Mouse (Mus musculus): ENCODE results near the gene Lmtk3.
A peak's percentile ranks its signal among the peaks of the same experiment; 100 is the strongest.

The Lmtk3 gene

DNA sequence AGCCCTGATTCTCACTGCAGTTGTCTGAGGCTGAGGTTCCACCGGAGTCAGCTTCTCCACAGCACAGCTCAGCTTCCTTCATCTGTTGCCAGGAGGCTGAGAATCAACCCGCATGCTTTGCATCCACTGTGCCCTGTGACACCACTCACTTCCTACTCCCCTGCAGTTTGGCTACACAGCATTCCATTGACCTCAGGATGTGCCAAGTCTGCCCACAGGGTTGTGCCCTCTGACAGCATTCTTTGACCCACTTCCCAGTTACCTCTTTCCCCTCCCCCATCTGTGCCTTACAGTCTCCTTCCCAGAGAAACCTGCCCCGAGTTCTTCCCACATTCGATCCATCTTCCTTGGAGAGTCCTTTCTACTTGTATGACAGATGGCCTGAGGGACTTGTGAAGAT lies 1.3 kb upstream of the Lmtk3 start:
- DNase-seq (ENCODE audit: extremely low read depth, insufficient read length, low spot score): peak; percentile 53

- no peak for DNase-seq (ENCODE audit: extremely low read depth, insufficient read length, low spot score)
Measured at GRCm38 (mm10) chr7:45784524-45785372, 1.2 kb downstream of the Lmtk3 start, which contains the start of gene Sult2b1. Gene Sult2b1, minus strand, starts transcription at chr7:45784669.

GRCm38 (mm10) chr7:45785388-45786135 lies 2.0 kb downstream of the Lmtk3 start:
- DNase-seq (ENCODE audit: extremely low read depth, insufficient read length, low spot score): no peak

GRCm38 (mm10) chr7:45786136-45786578 lies 2.6 kb downstream of the Lmtk3 start:
- DNase-seq (ENCODE audit: extremely low read depth, insufficient read length, low spot score): no peak

- no peak for DNase-seq (ENCODE audit: extremely low read depth, insufficient read length, low spot score)
Measured at GRCm38 (mm10) chr7:45786661-45787413, 3.3 kb downstream of the Lmtk3 start.

- no peak for DNase-seq (ENCODE audit: extremely low read depth, insufficient read length, low spot score)
Measured at GRCm38 (mm10) chr7:45787642-45788041, 4.1 kb downstream of the Lmtk3 start.

DNA sequence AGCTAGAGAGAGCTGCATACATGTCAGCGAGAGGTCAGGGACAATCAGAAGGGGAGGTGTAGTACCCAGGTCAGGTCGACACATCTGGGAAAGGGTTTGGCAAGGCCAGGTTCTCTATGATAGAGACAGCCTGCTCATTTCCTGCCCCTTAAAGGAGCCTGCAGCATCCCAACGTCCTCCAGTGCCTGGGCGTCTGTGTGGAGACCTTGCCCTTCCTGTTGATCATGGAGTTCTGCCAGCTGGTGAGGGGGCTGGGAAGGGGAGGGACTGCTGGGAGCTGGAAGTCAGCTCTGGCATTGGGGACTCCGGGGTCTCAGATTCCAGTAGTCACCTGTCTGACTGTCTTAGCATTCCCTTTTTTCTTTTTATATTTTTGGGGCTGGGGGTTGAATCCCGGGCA lies 7.2 kb downstream of the Lmtk3 start:
- no peak for DNase-seq (ENCODE audit: extremely low read depth, insufficient read length, low spot score)

DNA sequence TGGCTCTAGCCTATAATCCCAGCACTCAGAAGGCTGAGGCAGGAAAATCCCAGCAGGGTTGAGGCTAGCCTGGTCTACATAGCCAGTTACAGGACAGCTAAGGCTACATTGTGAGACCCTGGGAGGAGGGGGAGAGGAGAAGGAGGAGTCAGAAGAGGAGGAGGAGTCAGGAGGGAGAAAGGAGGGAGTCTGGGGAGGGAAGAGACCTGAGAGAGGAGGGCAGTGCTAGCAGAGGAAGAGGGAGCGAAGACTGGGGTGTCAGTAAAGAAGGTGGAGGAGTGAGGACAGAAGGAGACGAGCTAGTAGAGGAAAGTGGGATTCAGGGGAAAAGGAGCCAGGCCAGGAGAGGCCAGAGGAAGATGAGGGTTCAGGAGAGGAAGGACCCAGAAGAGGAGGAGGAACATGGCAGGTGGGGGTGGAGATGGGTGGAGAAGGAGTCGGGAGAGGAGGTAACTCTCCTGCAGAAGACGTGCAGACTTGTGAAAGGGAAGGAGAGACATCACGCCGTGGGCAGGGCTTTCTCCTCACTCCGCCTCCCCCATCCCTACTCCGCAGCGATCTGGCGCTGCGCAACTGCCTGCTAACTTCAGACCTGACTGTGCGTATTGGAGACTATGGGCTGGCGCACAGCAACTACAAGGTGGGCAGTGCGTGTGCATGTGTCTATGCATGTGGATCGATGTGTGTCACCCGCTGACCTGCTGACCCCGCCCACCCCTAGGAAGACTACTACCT lies 8.4 kb downstream of the Lmtk3 start:
- DNase-seq (ENCODE audit: extremely low read depth, insufficient read length, low spot score): no peak

DNA sequence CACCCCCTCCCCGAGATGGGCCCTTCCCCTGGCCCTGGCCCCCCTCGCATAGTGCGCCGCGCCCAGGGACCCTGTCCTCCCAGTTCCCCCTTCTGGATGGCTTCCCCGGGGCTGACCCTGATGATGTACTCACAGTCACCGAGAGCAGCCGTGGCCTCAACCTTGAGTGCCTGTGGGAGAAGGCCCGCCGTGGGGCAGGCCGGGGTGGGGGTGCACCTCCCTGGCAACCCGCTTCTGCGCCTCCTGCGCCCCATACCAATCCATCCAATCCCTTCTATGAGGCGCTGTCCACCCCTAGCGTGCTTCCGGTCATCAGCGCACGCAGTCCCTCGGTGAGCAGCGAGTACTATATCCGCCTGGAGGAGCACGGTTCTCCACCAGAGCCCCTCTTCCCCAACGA lies 9.7 kb downstream of the Lmtk3 start:
- no peak for DNase-seq (ENCODE audit: extremely low read depth, insufficient read length, low spot score)

DNA sequence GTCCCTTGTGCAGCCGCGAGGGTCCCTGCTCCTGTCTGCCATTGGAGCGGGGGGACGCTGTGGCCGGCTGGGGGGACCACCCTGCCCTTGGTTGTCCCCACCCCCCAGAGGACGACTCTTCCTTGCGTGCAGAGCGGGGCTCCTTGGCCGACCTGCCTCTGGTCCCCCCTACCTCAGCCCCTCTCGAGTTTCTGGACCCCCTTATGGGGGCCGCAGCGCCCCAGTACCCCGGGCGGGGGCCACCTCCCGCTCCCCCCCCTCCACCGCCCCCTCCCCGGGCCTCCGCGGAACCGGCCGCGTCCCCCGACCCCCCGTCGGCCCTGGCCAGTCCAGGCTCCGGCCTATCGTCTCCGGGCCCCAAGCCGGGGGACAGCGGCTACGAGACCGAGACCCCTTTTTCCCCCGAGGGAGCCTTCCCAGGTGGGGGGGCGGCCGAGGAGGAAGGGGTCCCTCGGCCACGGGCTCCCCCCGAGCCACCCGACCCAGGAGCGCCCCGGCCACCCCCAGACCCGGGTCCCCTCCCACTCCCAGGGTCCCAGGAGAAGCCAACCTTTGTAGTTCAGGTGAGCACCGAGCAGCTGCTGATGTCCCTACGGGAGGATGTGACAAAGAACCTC lies 10.5 kb downstream of the Lmtk3 start:
- no peak for DNase-seq (ENCODE audit: extremely low read depth, insufficient read length, low spot score)

GRCm38 (mm10) chr7:45794971-45795370 lies 11.4 kb downstream of the Lmtk3 start:
- no peak for DNase-seq (ENCODE audit: extremely low read depth, insufficient read length, low spot score)

- no peak for DNase-seq (ENCODE audit: extremely low read depth, insufficient read length, low spot score)
Measured at GRCm38 (mm10) chr7:45796950-45797349, 13.4 kb downstream of the Lmtk3 start.

GRCm38 (mm10) chr7:45797661-45798510 lies 14.3 kb downstream of the Lmtk3 start:
- DNase-seq (ENCODE audit: extremely low read depth, insufficient read length, low spot score): no peak

GRCm38 (mm10) chr7:45798511-45798836 lies 14.9 kb downstream of the Lmtk3 start:
- no peak for DNase-seq (ENCODE audit: extremely low read depth, insufficient read length, low spot score)

- no peak for DNase-seq (ENCODE audit: extremely low read depth, insufficient read length, low spot score)
Measured at GRCm38 (mm10) chr7:45798931-45799330, 15.4 kb downstream of the Lmtk3 start.

- no peak for DNase-seq (ENCODE audit: extremely low read depth, insufficient read length, low spot score)
Measured at GRCm38 (mm10) chr7:45800001-45800400, 16.5 kb downstream of the Lmtk3 start.

DNA sequence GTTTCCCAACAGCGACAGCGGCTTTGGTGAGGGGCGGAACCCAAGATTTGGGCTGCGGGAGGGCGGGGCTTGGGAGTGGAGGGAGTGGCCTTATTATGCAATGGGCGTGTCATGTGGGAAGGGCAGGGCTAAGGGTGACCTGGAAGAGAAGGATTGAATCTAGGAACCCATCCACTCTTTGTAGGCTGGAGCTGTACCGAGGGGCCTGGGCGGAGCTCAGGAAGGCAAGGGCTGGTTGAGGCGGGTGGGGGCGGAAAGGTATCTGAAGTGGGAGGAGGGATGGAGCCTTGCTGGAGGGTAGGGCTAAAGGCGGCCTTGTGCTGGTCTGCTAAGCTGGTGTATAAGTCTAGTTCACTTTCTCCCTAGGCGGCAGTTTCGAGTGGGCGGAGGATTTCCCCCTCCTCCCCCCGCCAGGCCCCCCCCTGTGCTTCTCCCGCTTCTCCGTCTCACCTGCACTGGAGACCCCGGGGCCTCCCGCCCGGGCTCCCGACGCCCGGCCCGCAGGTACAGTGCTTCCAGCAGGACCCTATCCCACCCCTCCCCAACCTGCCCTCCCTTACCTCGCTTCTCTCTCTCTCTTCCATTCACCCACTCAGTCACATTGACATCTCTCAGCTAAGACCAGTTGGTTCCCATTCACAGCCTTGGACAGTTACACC lies 17.1 kb downstream of the Lmtk3 start:
- peak; percentile 85 for DNase-seq (ENCODE audit: extremely low read depth, insufficient read length, low spot score)

GRCm38 (mm10) chr7:45801348-45801747 lies 17.8 kb downstream of the Lmtk3 start:
- DNase-seq (ENCODE audit: extremely low read depth, insufficient read length, low spot score): peak; percentile 79

DNA sequence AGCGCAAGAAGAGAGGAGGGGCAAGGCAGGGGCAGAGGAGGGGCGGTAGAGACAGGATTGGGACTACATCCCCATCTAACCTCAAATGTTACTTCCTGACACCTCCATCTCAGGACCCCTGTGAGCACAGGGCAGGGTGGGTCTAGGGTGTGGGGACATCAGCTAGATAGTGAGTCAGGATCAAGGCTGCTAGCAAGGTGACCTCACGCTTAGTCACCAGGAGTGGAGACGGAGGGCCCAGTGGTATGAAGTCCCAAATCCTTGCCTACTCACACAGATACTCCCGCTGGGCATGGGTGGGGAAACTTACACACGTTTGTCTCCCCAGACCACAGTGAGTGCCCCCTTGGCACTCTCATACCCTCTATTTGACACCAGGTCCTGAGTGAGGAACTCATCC lies 19.0 kb downstream of the Lmtk3 start:
- peak; percentile 74 for DNase-seq (ENCODE audit: extremely low read depth, insufficient read length, low spot score)
